In genomic region chr6:90505906-90506305, GRCm38 (mm10) we compare ENCODE assay signal across 9 mouse cellular contexts. TPM values are rescaled to one million over a fixed set of nuclear protein-coding genes. Genes with fewer than 3 reads are reported as not detected.
A peak's percentile ranks its signal among the peaks of the same experiment; 100 is the strongest.
DNase-seq lines count a peak whose midpoint lies in the region; ATAC-seq and TF ChIP-seq lines count a peak whose summit lies in the region.
"Had no signal": no experiment of that assay in that cellular context is flagged by ENCODE, and none has a peak within 500 bp of the region (broad histone marks: within the 10 kb centered on the region; RNA-seq: fewer than 3 reads in every experiment).

No protein-coding gene starts in this region.

- no peak for ATAC-seq in liver, embryonic 12.5 days
- no peak for ATAC-seq in hindbrain, embryonic 14.5 days (ENCODE audit: low FRiP score)
- no peak for ATAC-seq in lung, postnatal 0 days
- ATAC-seq in frontal cortex, adult (ENCODE audit: low TSS enrichment) = no peak

- 9% methylated on average over 6 of the region's 6 CpGs for WGBS in liver, adult 2 months
- WGBS in liver, embryonic 12.5 days (ENCODE audit: insufficient replicate concordance) = 51% methylated on average over 6 of the region's 6 CpGs
- WGBS in hindbrain, embryonic 14.5 days = 76% methylated on average over 6 of the region's 6 CpGs
- 8% methylated on average over 6 of the region's 6 CpGs for WGBS in lung, postnatal 0 days

- TF ChIP-seq EP300 in lung, postnatal 0 days (IDR thresholded peaks at IDR 0.05) = no peak

- H3K4me3 ChIP-seq in liver, adult 2 months (ENCODE audit: insufficient read depth, low read depth, low read length) = no peak overlapping the region
- H3K4me3 ChIP-seq in liver, embryonic 12.5 days = no peak overlapping the region
- no peak overlapping the region for H3K4me3 ChIP-seq in hindbrain, embryonic 14.5 days (replicated peaks; ENCODE audit: low read length)
- H3K4me3 ChIP-seq in lung, postnatal 0 days (ENCODE audit: low read depth, low read length) = no peak overlapping the region

- H3K4me2 ChIP-seq in liver, embryonic 12.5 days = no peak overlapping the region
- H3K4me2 ChIP-seq in hindbrain, embryonic 14.5 days (replicated peaks) = no peak overlapping the region
- no peak overlapping the region for H3K4me2 ChIP-seq in lung, postnatal 0 days (replicated peaks; ENCODE audit: low read depth, low read length)

- H3K9ac ChIP-seq in liver, adult 2 months (ENCODE audit: low read depth, low read length) = 0 out of 2 replicates have a peak overlapping the region, but pooled peaks have one; percentile 21
- H3K9ac ChIP-seq in liver, embryonic 12.5 days = no peak overlapping the region
- no peak overlapping the region for H3K9ac ChIP-seq in hindbrain, embryonic 14.5 days
- 0 out of 2 replicates have a peak overlapping the region, but pooled peaks have one; percentile 3 for H3K9ac ChIP-seq in lung, postnatal 0 days (replicated peaks; ENCODE audit: low read depth)

- no peak for TF ChIP-seq POLR2A in liver, adult 2 months (IDR thresholded peaks at IDR 0.05; ENCODE audit: extremely low read depth, insufficient read depth, low read length)

- TF ChIP-seq CTCF in liver, adult 2 months (IDR thresholded peaks at IDR 0.05; ENCODE audit: low read depth, low read length) = no peak
- no peak for TF ChIP-seq CTCF in lung, postnatal 0 days (IDR thresholded peaks at IDR 0.05)

- no peaks in the 10 kb centered on the region for H3K79me2 ChIP-seq in liver, adult 2 months (ENCODE audit: control insufficient read depth, insufficient read depth, low read length)

- peak; percentile 23 to 32 for DNase-seq in cerebellum, postnatal 14 days
- no peak for DNase-seq in cerebellum, postnatal 36 days
- peak; percentile 73 for DNase-seq in liver, adult 2 months (ENCODE audit: extremely low read depth, low read depth, low spot score)
- DNase-seq in hindbrain, embryonic 14.5 days (ENCODE audit: low spot score) = no peak
- DNase-seq in lung, postnatal 0 days (ENCODE audit: low spot score) = peak; percentile 56
- no peak for DNase-seq in gastrocnemius, adult 18-20 months (ENCODE audit: low spot score)
- DNase-seq: cerebellum, adult 8-10 months had no signal

- no peaks in the 10 kb centered on the region for H3K9me3 ChIP-seq in liver, embryonic 12.5 days (replicated peaks)
- no peaks in the 10 kb centered on the region for H3K9me3 ChIP-seq in hindbrain, embryonic 14.5 days (ENCODE audit: control insufficient read depth, low read length)
- no peaks in the 10 kb centered on the region for H3K9me3 ChIP-seq in lung, postnatal 0 days (ENCODE audit: low read length)

- peaks cover 31% of the 10 kb centered on the region for H3K4me1 ChIP-seq in liver, adult 2 months (ENCODE audit: control insufficient read depth, insufficient read depth, low read length)
- H3K4me1 ChIP-seq in liver, embryonic 12.5 days = 0 out of 2 replicates have a peak, but pooled peaks cover 9% of the 10 kb centered on the region
- H3K4me1 ChIP-seq in hindbrain, embryonic 14.5 days (replicated peaks; ENCODE audit: control insufficient read depth, insufficient read depth, low read length) = peaks cover 12% of the 10 kb centered on the region
- H3K4me1 ChIP-seq in lung, postnatal 0 days (ENCODE audit: insufficient read depth, low read depth, low read length) = peaks cover 29% of the 10 kb centered on the region; the same call in 1 of the 2 replicates

- H3K27ac ChIP-seq in liver, adult 2 months (replicated peaks; ENCODE audit: insufficient read depth, low read depth, low read length) = peak overlapping the region; percentile 82
- H3K27ac ChIP-seq in liver, embryonic 12.5 days = no peak overlapping the region
- peak overlapping the region; percentile 67 for H3K27ac ChIP-seq in hindbrain, embryonic 14.5 days
- peak overlapping the region; percentile 83 for H3K27ac ChIP-seq in lung, postnatal 0 days (ENCODE audit: low read length)

- H3K27me3 ChIP-seq in liver, adult 2 months (ENCODE audit: control insufficient read depth, insufficient read depth, low read length) = no peaks in the 10 kb centered on the region
- H3K27me3 ChIP-seq in liver, embryonic 12.5 days (replicated peaks) = no peaks in the 10 kb centered on the region
- H3K27me3 ChIP-seq in hindbrain, embryonic 14.5 days (ENCODE audit: control insufficient read depth, insufficient read depth, low read length) = no peaks in the 10 kb centered on the region
- H3K27me3 ChIP-seq in lung, postnatal 0 days (replicated peaks; ENCODE audit: insufficient read depth, low read length) = 0 out of 2 replicates have a peak, but pooled peaks cover 2% of the 10 kb centered on the region

- no peaks in the 10 kb centered on the region for H3K36me3 ChIP-seq in liver, adult 2 months (ENCODE audit: control insufficient read depth, insufficient read depth, low read length)
- H3K36me3 ChIP-seq in liver, embryonic 12.5 days = no peaks in the 10 kb centered on the region
- no peaks in the 10 kb centered on the region for H3K36me3 ChIP-seq in hindbrain, embryonic 14.5 days (replicated peaks; ENCODE audit: control insufficient read depth, insufficient read depth)
- no peaks in the 10 kb centered on the region for H3K36me3 ChIP-seq in lung, postnatal 0 days (ENCODE audit: insufficient read depth, low read length)

RNA-seq across cellular contexts. Expression of gene Aldh1l1, which starts 19.7 kb away (rescaled TPM):
- 1,071 and 1,237 TPM in 2 replicates for total RNA-seq in liver, adult 2 months (2014; rRNA removed)
- 834 and 897 TPM in 2 replicates for polyA plus RNA-seq in liver, adult 2 months (2012; rRNA removed)
- polyA plus RNA-seq in liver, embryonic 12.5 days (2016; fragmentation: Nextera tagmentation; extraction: Ambion mirVana) = 8.0 and 11.6 TPM in 2 replicates
- polyA plus RNA-seq in hindbrain, embryonic 14.5 days (2014; fragmentation: Nextera tagmentation; extraction: Ambion mirVana) = 47.0 and 53.8 TPM in 2 replicates
- 4.8 and 5.7 TPM in 2 replicates for polyA plus RNA-seq in lung, postnatal 0 days (2015; fragmentation: Nextera tagmentation; extraction: Ambion mirVana)
- 1 to 10 TPM; 3.5 to 4.2 TPM for total RNA-seq in gastrocnemius, adult 18-20 months (2021)

RNA-seq across cellular contexts. Expression of gene Klf15, which starts 43.5 kb away (rescaled TPM):
- 148 and 168 TPM in 2 replicates for total RNA-seq in liver, adult 2 months (2014; rRNA removed)
- 147 and 252 TPM in 2 replicates for polyA plus RNA-seq in liver, adult 2 months (2012; rRNA removed)
- polyA plus RNA-seq in liver, embryonic 12.5 days (2016; fragmentation: Nextera tagmentation; extraction: Ambion mirVana) = 8.6 and 10.3 TPM in 2 replicates
- 15.7 and 16.2 TPM in 2 replicates for polyA plus RNA-seq in hindbrain, embryonic 14.5 days (2014; fragmentation: Nextera tagmentation; extraction: Ambion mirVana)
- polyA plus RNA-seq in lung, postnatal 0 days (2015; fragmentation: Nextera tagmentation; extraction: Ambion mirVana) = 20.0 and 41.4 TPM in 2 replicates
- 10 to 100 TPM; 33.8 to 73.0 TPM for total RNA-seq in gastrocnemius, adult 18-20 months (2021)

Comparison
In these comparisons a context has a peak if more than half of its experiments do, and no peak if none do; other contexts are left out.
1. DNase-seq: peak in cerebellum, postnatal 14 days (2 of 2), liver, adult 2 months (single experiment) and lung, postnatal 0 days (single experiment); none in cerebellum, postnatal 36 days (0 of 2), hindbrain, embryonic 14.5 days (single experiment) and gastrocnemius, adult 18-20 months (single experiment).
2. H3K9ac ChIP-seq: peak in liver, adult 2 months (single experiment) and lung, postnatal 0 days (single experiment); none in liver, embryonic 12.5 days (single experiment) and hindbrain, embryonic 14.5 days (single experiment).
3. RNA of gene Aldh1l1, which starts 19.7 kb away (polyA plus RNA-seq): 834 to 897 TPM in liver, adult 2 months; 47.0 to 53.8 TPM in hindbrain, embryonic 14.5 days, 8.0 to 11.6 TPM in liver, embryonic 12.5 days and 4.8 to 5.7 TPM in lung, postnatal 0 days; every median in the first group is over 10 times any median in the second.